Mouse (Mus musculus) neural tube, postnatal 0 days (tissue): ENCODE data around the gene Cyb5r3. TPM values are rescaled to one million over a fixed set of nuclear protein-coding genes. Genes with fewer than 3 reads are reported as not detected.

Experiments
- polyA plus RNA-seq: library from polyadenylated mRNA; unstranded; fragments of >200 nt; fragmentation: Nextera tagmentation; extraction: Ambion mirVana; gene quantifications from 2 replicates; pipeline ENCODE4 v1.2.1, GENCODE M21; 2015

Gene Cyb5r3
- 120 and 151 TPM in 2 replicates for polyA plus RNA-seq

DNA sequence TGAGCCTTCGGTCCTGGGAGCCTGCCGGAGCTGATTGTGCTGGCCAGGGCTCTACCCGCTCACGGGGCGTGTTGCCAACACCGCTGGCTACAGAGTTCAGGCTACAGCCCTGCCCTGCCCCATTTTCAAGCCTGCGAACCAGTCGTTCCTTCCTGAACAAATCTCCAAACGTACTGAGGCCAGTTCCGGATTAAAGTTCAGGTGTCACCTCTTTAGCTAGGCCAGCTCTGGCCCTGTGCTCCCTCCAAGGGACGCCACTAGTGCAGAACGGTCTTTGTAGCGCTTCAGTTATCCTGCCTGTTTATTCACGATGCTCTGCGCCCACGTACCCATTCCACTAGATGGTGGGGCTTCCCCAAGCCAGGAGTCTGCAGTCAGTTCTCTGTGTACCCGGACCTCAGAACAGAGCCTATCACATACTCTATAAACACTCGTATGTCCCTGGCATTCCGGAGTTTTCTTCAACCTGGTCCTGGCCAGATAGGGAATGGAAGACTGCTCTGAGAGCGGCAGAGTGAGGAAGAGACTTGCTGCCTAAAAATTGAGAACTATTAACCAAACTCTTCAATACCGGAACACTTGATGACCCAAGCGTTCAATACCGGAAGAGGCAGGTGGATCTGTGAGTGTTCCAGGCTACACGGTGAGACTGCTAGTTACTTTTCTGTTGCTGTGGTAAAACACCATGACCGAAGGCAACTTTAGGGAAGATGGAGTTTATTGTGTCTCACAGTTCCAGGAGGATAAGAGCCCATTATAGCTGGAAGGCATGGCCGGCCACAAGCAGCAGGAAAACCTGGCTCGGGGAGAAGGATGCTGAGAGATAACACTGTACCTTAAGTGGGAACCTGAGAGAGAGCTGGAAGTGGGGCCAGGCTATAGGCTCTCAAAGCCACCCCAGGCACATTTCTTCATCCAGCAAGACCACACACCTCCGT is at the start of gene Cyb5r3:
Cyb5r3 (minus strand) TSS at position 101 of the 938 bp plus-strand sequence.

GRCm38 (mm10) chr15:83149196-83150072 is 23.0 kb downstream of the Cyb5r3 start, which contains the start of gene Poldip3:
Gene Poldip3, minus strand, starts transcription at chr15:83149384.

GRCm38 (mm10) chr15:83122566-83123145 is 49.7 kb downstream of the Cyb5r3 start, which contains the start of gene Rrp7a:
Gene Rrp7a, minus strand, starts transcription at chr15:83122801.

Other genes with a start within 250 kb of the Cyb5r3 start
- gene Tcf20, start 184.7 kb downstream of the Cyb5r3 start, polyA plus RNA-seq: 9.7 and 11.3 TPM in 2 replicates
- gene Nfam1, start 139.3 kb downstream of the Cyb5r3 start, polyA plus RNA-seq: 2.4 TPM in 2 replicates
- gene Serhl, start 83.1 kb downstream of the Cyb5r3 start, polyA plus RNA-seq: 36.9 and 41.6 TPM in 2 replicates
- gene Rrp7a, start 49.8 kb downstream of the Cyb5r3 start, polyA plus RNA-seq: 66.0 and 69.4 TPM in 2 replicates
- gene Poldip3, start 23.2 kb downstream of the Cyb5r3 start, polyA plus RNA-seq: 90.7 and 96.0 TPM in 2 replicates
- 6.3 and 8.6 TPM in 2 replicates for gene A4galt, start 79.2 kb upstream of the Cyb5r3 start, polyA plus RNA-seq
- gene Arfgap3, start 177.7 kb upstream of the Cyb5r3 start, polyA plus RNA-seq: 32.4 and 37.1 TPM in 2 replicates